Mouse (Mus musculus): Measurements from ENCODE around the gene Prr5. TPM values are rescaled to one million over a fixed set of nuclear protein-coding genes. Genes with fewer than 3 reads are reported as not detected.

Gene Prr5
- total RNA-seq, 2 experiments from 2014 or later, result 4.9 to 16.4 TPM

DNA sequence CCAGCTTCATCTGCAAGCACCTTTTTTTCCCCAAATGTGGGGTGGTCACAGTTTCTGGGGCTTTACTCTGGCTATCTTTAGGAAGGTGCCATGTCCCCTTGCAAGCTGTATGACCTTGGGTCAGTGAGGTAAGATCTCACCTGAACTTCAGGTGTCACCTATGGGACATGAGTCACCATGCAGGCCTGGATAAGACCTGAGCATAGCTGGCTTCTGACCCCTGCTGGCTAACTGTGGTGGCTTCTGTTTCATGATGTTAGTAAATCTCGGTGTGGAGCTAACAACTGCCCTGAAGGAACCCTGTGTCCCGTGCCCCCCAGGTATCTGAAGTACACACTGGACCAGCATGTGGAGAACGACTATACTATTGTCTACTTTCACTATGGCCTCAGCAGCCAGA, 72.2 kb downstream of the Prr5 start:
- no peak for ATAC-seq (replicated peaks; ENCODE audit: poor library complexity, severe bottlenecking)

DNA sequence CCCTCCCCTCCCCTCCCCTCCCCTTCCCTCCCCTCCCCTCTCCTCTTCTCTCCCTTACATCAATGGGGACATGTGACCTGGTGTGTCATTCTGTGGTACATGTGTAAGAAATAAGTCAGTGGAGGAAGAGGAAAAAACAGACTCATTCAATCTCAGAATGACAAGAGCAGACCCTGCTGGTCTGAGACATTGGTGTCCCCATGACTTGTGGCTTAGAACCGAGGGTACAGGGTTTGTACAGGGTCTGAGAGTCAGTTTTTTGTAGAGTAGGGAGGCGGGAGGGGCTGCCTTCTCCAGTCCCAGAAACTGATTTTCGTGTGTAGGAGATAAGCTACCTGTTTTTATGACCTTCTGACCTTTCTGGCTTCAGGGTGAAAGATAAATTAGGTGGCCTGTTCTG, 73.9 kb downstream of the Prr5 start:
- ATAC-seq (replicated peaks; ENCODE audit: poor library complexity, severe bottlenecking), result no peak

GRCm38 (mm10) chr15:84744308-84744707, 74.9 kb downstream of the Prr5 start:
- ATAC-seq (replicated peaks; ENCODE audit: poor library complexity, severe bottlenecking), result no peak

DNA sequence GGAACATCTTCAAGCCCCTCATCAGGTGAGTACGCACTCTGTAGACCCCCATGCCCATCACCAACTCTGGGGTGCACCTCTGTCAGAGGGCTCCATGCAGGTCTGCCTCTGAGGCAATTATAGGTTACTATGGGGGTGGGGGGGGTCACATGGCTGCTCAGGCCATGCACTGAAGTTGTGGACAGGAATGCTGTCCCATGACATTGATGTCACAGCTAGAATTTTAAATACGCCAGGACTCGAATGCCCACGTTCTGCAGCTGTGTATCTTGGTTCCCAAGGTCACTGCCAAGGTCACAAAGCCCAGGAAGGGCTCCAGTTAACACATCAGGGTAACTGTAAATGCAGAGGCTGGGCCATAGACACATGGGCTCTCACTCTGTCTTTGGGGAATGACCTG, 76.4 kb downstream of the Prr5 start:
- no peak for ATAC-seq (replicated peaks; ENCODE audit: poor library complexity, severe bottlenecking)

Other genes with a start within 250 kb of the Prr5 start
- gene Shisal1, start 222.5 kb upstream of the Prr5 start, total RNA-seq (2014; fragmentation: Nextera tagmentation), result not detected in 2 replicates
- gene Shisal1, start 222.5 kb upstream of the Prr5 start, total RNA-seq (2017), result not detected in 2 replicates
- 4.6 and 6.4 TPM in 2 replicates for gene Rtl6, start 111.8 kb upstream of the Prr5 start, total RNA-seq (2014; fragmentation: Nextera tagmentation)
- gene Rtl6, start 111.8 kb upstream of the Prr5 start, total RNA-seq (2017), result 2.3 and 3.4 TPM in 2 replicates
- not detected in 2 replicates for gene Arhgap8, start 50.4 kb downstream of the Prr5 start, total RNA-seq (2014; fragmentation: Nextera tagmentation)
- not detected in 2 replicates for gene Arhgap8, start 50.4 kb downstream of the Prr5 start, total RNA-seq (2017)
- 0.06 and 2.5 TPM in 2 replicates for gene Phf21b, start 186.4 kb downstream of the Prr5 start, total RNA-seq (2014; fragmentation: Nextera tagmentation)
- gene Phf21b, start 186.4 kb downstream of the Prr5 start, total RNA-seq (2017), result not detected in 2 replicates